Mouse (Mus musculus) CH12.LX (cell line): Measurements from ENCODE around the gene Elp6. TPM values are rescaled to one million over a fixed set of nuclear protein-coding genes. Genes with fewer than 3 reads are reported as not detected.

Experiments
- DNase-seq: peaks from one replicate; pipeline ENCODE4 v3.0.0-alpha.2; 2013; ENCODE audit errors: extremely low read depth
- H3K27ac ChIP-seq: 2 replicates; pipeline ENCODE4 v1.5.1; 2012; ENCODE audit warnings: low read depth, mild to moderate bottlenecking, control low read depth, moderate library complexity; ENCODE audit not compliant: insufficient read depth
- H3K27me3 ChIP-seq: replicated peaks from 2 replicates; pipeline ENCODE3; 2012; ENCODE audit warnings: inconsistent platforms
- H3K36me3 ChIP-seq, 2 experiments: replicated peaks in 1 of 2; 2 replicates each; pipeline versions ENCODE3 to v1.6.1; 2012; ENCODE audit warnings: inconsistent platforms in 1 of 2, low read length in 1 of 2, mild to moderate bottlenecking in 1 of 2, mixed read lengths in 1 of 2, moderate library complexity in 1 of 2; ENCODE audit not compliant: control insufficient read depth in 1 of 2, insufficient read depth in 1 of 2
- H3K4me1 ChIP-seq, 2 experiments: 2 replicates each; pipeline ENCODE4 v1.6.1; 2012; ENCODE audit warnings: inconsistent platforms in 1 of 2, moderate library complexity in 1 of 2; ENCODE audit not compliant: insufficient read depth in 2 of 2, control insufficient read depth in 1 of 2
- H3K4me2 ChIP-seq: 2 replicates; pipeline ENCODE4 v1.6.1; 2012; ENCODE audit warnings: low read depth, mild to moderate bottlenecking, control low read depth; ENCODE audit not compliant: poor library complexity, insufficient read depth, severe bottlenecking
- H3K4me3 ChIP-seq, 3 experiments: fragments of 150-350 bp in 1 of 3; sonication (generic) in 1 of 3; replicated peaks in 1 of 3; 2 replicates each; pipeline versions ENCODE3 to v1.5.1; 2011 to 2012; ENCODE audit warnings: low read depth in 2 of 3, low read length in 2 of 3, mild to moderate bottlenecking in 2 of 3, moderate library complexity in 2 of 3, control low read depth in 1 of 3, improper control_type of control experiment in 1 of 3, inconsistent platforms in 1 of 3, mixed read lengths in 1 of 3; ENCODE audit not compliant: poor library complexity in 1 of 3
- H3K79me2 ChIP-seq: replicated peaks from 2 replicates; pipeline ENCODE4 v1.6.1; 2012; ENCODE audit warnings: mild to moderate bottlenecking, moderate library complexity; ENCODE audit not compliant: control insufficient read depth, poor library complexity, insufficient read depth, severe bottlenecking; ENCODE audit errors: extremely low read depth
- H3K9ac ChIP-seq: 2 replicates; pipeline ENCODE4 v1.6.1; 2012; ENCODE audit warnings: low read depth, mild to moderate bottlenecking, control low read depth, moderate library complexity; ENCODE audit not compliant: insufficient read depth
- H3K9me3 ChIP-seq: replicated peaks from 2 replicates; pipeline ENCODE3; 2012; ENCODE audit warnings: low read length, inconsistent platforms, mixed read lengths
- BHLHE40 ChIP-seq: IDR thresholded peaks from 2 replicates; pipeline ENCODE4 v1.6.1; 2011; ENCODE audit warnings: mild to moderate bottlenecking, low read depth, low read length, improper control_type of control experiment
- CTCF ChIP-seq, 2 experiments: IDR thresholded peaks in 1 of 2; conservative IDR thresholded peaks in 1 of 2; 2 replicates each; pipeline ENCODE4 v1.5.1; 2011 to 2012; ENCODE audit warnings: low read depth in 2 of 2, low read length in 2 of 2, improper control_type of control experiment in 1 of 2, inconsistent platforms in 1 of 2, mild to moderate bottlenecking in 1 of 2, moderate library complexity in 1 of 2
- E2F4 ChIP-seq: IDR thresholded peaks from 2 replicates; pipeline ENCODE4 v1.6.1; 2011; ENCODE audit warnings: low read depth, low read length, improper control_type of control experiment; ENCODE audit not compliant: insufficient replicate concordance
- ELF1 ChIP-seq: IDR thresholded peaks from 2 replicates; pipeline ENCODE4 v1.6.1; 2014; ENCODE audit warnings: low read depth, mild to moderate bottlenecking, inconsistent platforms, low read length, improper control_type of control experiment
- ETS1 ChIP-seq: conservative IDR thresholded peaks from 2 replicates; pipeline ENCODE4 v1.6.1; 2012; ENCODE audit warnings: low read depth, mild to moderate bottlenecking, inconsistent platforms, low read length, improper control_type of control experiment, moderate library complexity
- IRF4 ChIP-seq: IDR thresholded peaks from 2 replicates; pipeline ENCODE4 v1.6.1; 2014; ENCODE audit warnings: low read depth, mild to moderate bottlenecking, inconsistent platforms, low read length, improper control_type of control experiment
- JUN ChIP-seq: IDR thresholded peaks from 2 replicates; pipeline ENCODE4 v1.6.1; 2011; ENCODE audit warnings: low read depth, mild to moderate bottlenecking, low read length, improper control_type of control experiment, moderate library complexity; ENCODE audit not compliant: insufficient read depth
- JUND ChIP-seq: conservative IDR thresholded peaks from 2 replicates; pipeline ENCODE4 v1.6.1; 2011; ENCODE audit warnings: low read depth, low read length, improper control_type of control experiment
- KAT2A ChIP-seq: IDR thresholded peaks from 2 replicates; pipeline ENCODE4 v1.6.1; 2012; ENCODE audit warnings: low read length, improper control_type of control experiment, inconsistent platforms; ENCODE audit not compliant: insufficient replicate concordance
- MAX ChIP-seq: IDR thresholded peaks from 2 replicates; pipeline ENCODE4 v1.6.1; 2011; ENCODE audit warnings: low read length, improper control_type of control experiment
- MEF2A ChIP-seq: IDR thresholded peaks from 2 replicates; pipeline ENCODE4 v1.6.1; 2014; ENCODE audit warnings: low read depth, mild to moderate bottlenecking, inconsistent platforms, low read length, improper control_type of control experiment, borderline replicate concordance
- NELFE ChIP-seq: IDR thresholded peaks from 2 replicates; pipeline ENCODE4 v1.6.1; 2011; ENCODE audit warnings: low read depth, low read length, improper control_type of control experiment
- NRF1 ChIP-seq: IDR thresholded peaks from 2 replicates; pipeline ENCODE4 v1.6.1; 2014; ENCODE audit warnings: low read depth, mild to moderate bottlenecking, inconsistent platforms, low read length, improper control_type of control experiment, moderate library complexity
- POLR2A ChIP-seq: IDR thresholded peaks from 2 replicates; pipeline ENCODE4 v1.6.1; 2011; ENCODE audit warnings: low read depth, mild to moderate bottlenecking, improper control_type of control experiment, low read length
- POLR2AphosphoS2 ChIP-seq: IDR thresholded peaks from 2 replicates; pipeline ENCODE4 v1.6.1; 2011; ENCODE audit warnings: low read depth, low read length, improper control_type of control experiment
- RAD21 ChIP-seq: IDR thresholded peaks from 2 replicates; pipeline ENCODE4 v1.6.1; 2011; ENCODE audit warnings: low read depth, mild to moderate bottlenecking, low read length, improper control_type of control experiment, moderate library complexity
- RCOR1 ChIP-seq: conservative IDR thresholded peaks from 2 replicates; pipeline ENCODE4 v1.6.1; 2012; ENCODE audit warnings: low read depth, mild to moderate bottlenecking, inconsistent platforms, low read length, improper control_type of control experiment
- SIN3A ChIP-seq: IDR thresholded peaks from 2 replicates; pipeline ENCODE4 v1.6.1; 2012; ENCODE audit warnings: low read length, improper control_type of control experiment, inconsistent platforms
- SMC3 ChIP-seq: IDR thresholded peaks from 2 replicates; pipeline ENCODE4 v1.6.1; 2011; ENCODE audit warnings: low read depth, low read length, improper control_type of control experiment
- TCF12 ChIP-seq: IDR thresholded peaks from 2 replicates; pipeline ENCODE4 v1.6.1; 2014; ENCODE audit warnings: low read depth, mild to moderate bottlenecking, inconsistent platforms, low read length, improper control_type of control experiment
- UBTF ChIP-seq: IDR thresholded peaks from 2 replicates; pipeline ENCODE4 v1.6.1; 2012; ENCODE audit warnings: low read depth, mild to moderate bottlenecking, inconsistent platforms, low read length, improper control_type of control experiment, moderate library complexity
- USF2 ChIP-seq: conservative IDR thresholded peaks from 2 replicates; pipeline ENCODE4 v1.6.1; 2011; ENCODE audit warnings: low read depth, low read length, improper control_type of control experiment
- ZC3H11A ChIP-seq: IDR thresholded peaks from 2 replicates; pipeline ENCODE4 v1.6.1; 2012; ENCODE audit warnings: low read depth, mild to moderate bottlenecking, inconsistent platforms, low read length, improper control_type of control experiment
- ZMIZ1 ChIP-seq: IDR thresholded peaks from 2 replicates; pipeline ENCODE4 v1.6.1; 2012; ENCODE audit warnings: low read depth, mild to moderate bottlenecking, inconsistent platforms, low read length, improper control_type of control experiment
- dilution Hi-C: fragments of 300-500 bp; cut with MboI; formaldehyde crosslinking; loops from 2 replicates; pipeline ENCODE4 v1.14.3; 2020; ENCODE audit warnings: low sequenced_read_pairs; ENCODE audit not compliant: extremely low pct_unique_long_range_greater_than_20kb, extremely low pct_ligation_motif_present
- in situ Hi-C: fragments of 300-500 bp; cut with MboI; formaldehyde crosslinking; loops from 3 replicates; pipeline ENCODE4 v1.14.3; 2019; ENCODE audit warnings: low sequenced_read_pairs, low pct_ligation_motif_present, low pct_unique_long_range_greater_than_20kb, mixed read lengths
- polyA plus RNA-seq: library from polyadenylated mRNA; unstranded; fragments of >175 nt; gene quantifications from 2 replicates; pipeline ENCODE4 v1.2.1, GENCODE M21; 2012; ENCODE audit warnings: low read depth; ENCODE audit not compliant: insufficient read length
- total RNA-seq, 2 experiments: library from RNA; depleted of rRNA; stranded (reverse); fragments of 300-350 nt in 1 of 2; fragments of >200 nt in 1 of 2; gene quantifications; 2 replicates each; pipeline ENCODE4 v1.2.3; 2012 to 2014

The Elp6 gene
- total and polyA plus RNA-seq, 3 experiments: 24.2 to 44.7 (median 35.4) TPM

DNA sequence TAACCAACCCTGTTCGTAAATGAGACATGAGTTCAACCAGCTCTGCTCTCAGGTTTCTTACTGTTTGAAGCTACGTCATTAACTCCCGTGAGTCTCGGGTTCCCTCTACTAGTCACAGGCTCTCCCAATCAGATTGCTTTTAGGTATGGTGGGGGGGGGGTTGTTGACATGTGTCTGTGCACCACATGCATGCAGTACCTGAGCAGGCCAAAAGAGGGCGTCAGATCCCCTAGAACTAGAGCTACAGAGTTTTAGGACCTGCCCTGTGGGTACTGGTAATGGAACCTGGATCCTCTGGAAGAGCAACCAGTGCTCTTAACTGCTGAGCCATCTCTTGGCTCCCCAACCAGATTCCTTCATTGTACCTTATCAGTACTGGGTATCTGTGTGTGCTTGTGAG is 29.1 kb upstream of the Elp6 start:
- Histone ChIP-seq H3K9me3 (no peaks in the 10 kb centered on the region), H3K4me2 (no peak overlapping the region), H3K79me2 (no peaks in the 10 kb centered on the region), H3K27ac (no peak overlapping the region), H3K36me3 (no peaks in the 10 kb centered on the region), H3K9ac (no peak overlapping the region), H3K27me3 (no peaks in the 10 kb centered on the region), H3K4me1 (peaks cover 6 to 13% of the 10 kb centered on the region in 2 experiments), H3K4me3 (no peak overlapping the region)
- in situ Hi-C loops: no loop called here
- peak in 1 of 2 experiments; percentile 35; a peak in 2 of 4 replicates for TF ChIP-seq CTCF (conservative IDR thresholded peaks at IDR 0.05 in 1 of 2, IDR thresholded peaks at IDR 0.05 in 1 of 2; ENCODE audit: low read depth in 2 of 2, low read length in 2 of 2)
- TF ChIP-seq TCF12: no peak
- DNase-seq: peak; percentile 15
- dilution Hi-C loops: no loop called here

DNA sequence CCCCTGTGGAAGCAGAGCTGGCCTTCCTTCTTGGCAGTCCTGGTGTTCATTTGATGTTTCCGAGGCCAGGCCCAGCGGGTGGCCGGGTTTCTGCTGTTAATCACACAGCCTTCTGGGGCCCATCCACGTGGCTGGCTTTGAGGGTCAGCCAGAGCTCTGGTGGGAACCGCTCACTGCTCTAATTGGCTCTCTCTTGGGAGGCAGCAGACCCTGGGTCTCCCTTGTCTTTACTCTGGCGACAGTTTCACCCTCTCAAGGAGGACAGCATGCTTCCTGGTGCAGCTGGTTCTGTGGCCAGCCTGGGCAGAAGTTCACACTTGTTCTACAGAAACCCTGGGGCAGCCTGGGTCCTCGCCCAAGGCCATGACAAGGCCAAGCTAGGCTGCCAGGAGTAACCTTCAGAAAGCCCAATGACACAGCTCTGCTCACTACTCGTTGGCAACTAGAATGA is 27.5 kb upstream of the Elp6 start:
- no peak for DNase-seq
- Histone ChIP-seq H3K9me3 (no peaks in the 10 kb centered on the region), H3K4me3 (no peak overlapping the region), H3K9ac (no peak overlapping the region), H3K27ac (no peak overlapping the region), H3K4me1 (peaks cover 2 to 9% of the 10 kb centered on the region in 2 experiments), H3K79me2 (no peaks in the 10 kb centered on the region), H3K36me3 (no peaks in the 10 kb centered on the region), H3K4me2 (no peak overlapping the region), H3K27me3 (no peaks in the 10 kb centered on the region)
- TF ChIP-seq SMC3: no peak
- no peak for TF ChIP-seq NELFE
- no peak for TF ChIP-seq POLR2AphosphoS2
- no peak for TF ChIP-seq MEF2A
- TF ChIP-seq BHLHE40: no peak
- no peak for TF ChIP-seq RCOR1
- no peak for TF ChIP-seq ETS1
- TF ChIP-seq ELF1: no peak
- dilution Hi-C loops (no loop called here), in situ Hi-C loops (no loop called here)

DNA sequence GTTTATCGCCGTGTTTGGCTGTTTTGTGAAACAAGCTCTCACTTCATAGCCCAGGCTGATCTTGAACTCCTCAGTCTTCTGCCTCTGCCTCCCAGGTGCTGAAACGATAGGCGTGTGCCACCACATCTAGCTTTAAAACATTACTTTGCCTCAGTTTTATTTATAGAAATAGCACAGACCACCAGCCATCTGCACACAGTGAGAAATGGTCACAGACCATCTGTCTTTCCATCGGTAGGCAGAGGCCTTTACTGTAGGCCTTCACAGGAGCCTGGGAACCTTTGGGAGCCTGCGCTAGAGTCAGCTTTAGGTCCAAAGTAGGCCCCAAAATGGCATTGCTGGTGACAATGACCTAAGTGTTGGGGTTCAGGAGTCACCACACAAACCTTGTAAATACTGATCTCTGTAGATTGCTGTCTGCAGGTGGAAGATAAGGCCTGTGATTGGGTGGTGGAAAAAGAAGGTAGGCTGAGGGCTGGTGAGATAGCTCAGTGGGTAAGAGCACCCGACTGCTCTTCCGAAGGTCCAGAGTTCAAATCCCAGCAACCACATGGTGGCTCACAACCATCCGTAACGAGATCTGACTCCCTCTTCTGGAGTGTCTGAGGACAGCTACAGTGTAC is 20.8 kb upstream of the Elp6 start:
- in situ Hi-C loops (loop anchor here (10.0 kb wide), 1 partner anchor 389 kb away; no protein-coding TSS in a partner anchor), dilution Hi-C loops (no loop called here)
- no peak for DNase-seq
- TF ChIP-seq RAD21: no peak
- no peak for TF ChIP-seq ELF1
- no peak for TF ChIP-seq TCF12
- no peak for TF ChIP-seq ZC3H11A
- TF ChIP-seq SMC3: no peak
- no peak for TF ChIP-seq UBTF
- TF ChIP-seq E2F4: no peak
- TF ChIP-seq POLR2A: no peak
- TF ChIP-seq JUND: no peak
- no peak for TF ChIP-seq JUN
- TF ChIP-seq ZMIZ1: no peak
- no peak for TF ChIP-seq SIN3A
- no peak for TF ChIP-seq KAT2A
- TF ChIP-seq RCOR1: no peak
- TF ChIP-seq IRF4: no peak
- no peak for TF ChIP-seq NRF1
- TF ChIP-seq NELFE: no peak
- TF ChIP-seq USF2: no peak
- TF ChIP-seq MAX: no peak
- Histone ChIP-seq H3K36me3 (no peaks in the 10 kb centered on the region), H3K27me3 (no peaks in the 10 kb centered on the region), H3K4me3 (no peak overlapping the region), H3K79me2 (no peaks in the 10 kb centered on the region), H3K9me3 (no peaks in the 10 kb centered on the region), H3K9ac (no peak overlapping the region), H3K27ac (no peak overlapping the region), H3K4me2 (no peak overlapping the region), H3K4me1 (peaks cover 0 to 11% of the 10 kb centered on the region in 2 experiments; a peak in 2 of 4 replicates)
